Mouse (Mus musculus) kidney, adult 11 months (tissue): ENCODE results near the gene Tcf23.
"Not testable (repeated sequence)": the region's sequence is repeated elsewhere in the genome, so short reads cannot be mapped to it uniquely, and the experiment has no call there.

ENCODE experiments used
- DNase-seq: peaks from one replicate; pipeline ENCODE4 v3.0.0; 2022

Gene Tcf23

GRCm38 (mm10) chr5:31000122-31000521 is 31.7 kb downstream of the Tcf23 start:
- no peak for DNase-seq

DNA sequence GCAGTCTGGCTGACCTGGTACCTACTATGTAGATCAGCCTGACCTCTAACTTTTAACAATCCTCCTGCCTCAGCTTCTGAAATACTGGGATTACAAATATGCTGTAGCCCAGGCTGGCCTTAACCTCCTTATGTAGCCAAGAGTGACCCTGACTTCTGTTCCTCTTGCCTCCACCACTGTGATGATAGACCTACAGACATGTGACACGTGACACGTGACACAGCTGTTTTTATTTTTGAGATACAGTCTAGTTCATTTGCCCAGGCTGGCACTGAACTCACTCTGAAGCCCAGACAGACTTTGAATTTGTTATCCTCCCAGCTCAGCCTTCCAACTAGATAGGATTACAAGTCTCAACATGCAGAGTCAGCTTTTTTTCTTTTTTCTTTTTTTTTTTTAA is 32.5 kb downstream of the Tcf23 start:
- no peak for DNase-seq

GRCm38 (mm10) chr5:31001560-31001959 is 33.1 kb downstream of the Tcf23 start:
- DNase-seq: no peak

DNA sequence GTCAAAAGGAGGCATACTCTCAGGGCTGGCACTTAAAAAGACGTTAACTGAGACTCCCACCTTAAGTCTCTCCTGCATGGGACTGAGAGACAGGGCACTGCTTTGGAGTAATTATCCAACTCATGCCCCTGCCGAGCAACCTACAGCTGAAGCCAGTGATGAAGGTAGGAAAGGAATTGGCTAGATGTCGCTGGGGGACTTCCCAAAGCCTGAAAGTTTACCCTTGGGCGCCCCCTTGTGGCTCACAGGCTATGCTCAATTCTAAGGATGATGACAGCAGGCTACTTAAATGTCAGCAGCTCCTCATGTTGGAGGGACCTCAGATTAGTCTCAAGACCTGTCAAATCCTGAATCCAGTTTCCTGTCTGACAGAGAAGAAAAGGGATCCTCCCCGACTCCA is 35.7 kb downstream of the Tcf23 start:
- peak; percentile 73 for DNase-seq

GRCm38 (mm10) chr5:31012737-31013136 is 44.3 kb downstream of the Tcf23 start:
- DNase-seq: no peak

- no peak for DNase-seq
Measured at GRCm38 (mm10) chr5:31015913-31016312, 47.5 kb downstream of the Tcf23 start.

GRCm38 (mm10) chr5:31021790-31022189 is 53.3 kb downstream of the Tcf23 start:
- DNase-seq: not testable (repeated sequence)

- no peak for DNase-seq
Measured at GRCm38 (mm10) chr5:31022690-31023089, 54.2 kb downstream of the Tcf23 start.

- DNase-seq: no peak
Measured at GRCm38 (mm10) chr5:31023254-31023653, 54.8 kb downstream of the Tcf23 start.

- DNase-seq: no peak
Measured at GRCm38 (mm10) chr5:31024641-31025040, 56.2 kb downstream of the Tcf23 start.
